Mouse (Mus musculus) brain, embryonic 18.5 days (tissue): ENCODE results near the gene Rrp36.

Experiments
- DNase-seq: peaks from one replicate; pipeline ENCODE4 v3.0.0-alpha.2; 2012; ENCODE audit warnings: low read depth, low spot score

Gene Rrp36

GRCm38 (mm10) chr17:46673850-46674529 lies at the start of gene Rrp36:
Gene Rrp36 (minus strand): TSS chr17:46674352.
- peak; percentile 83 for DNase-seq

DNA sequence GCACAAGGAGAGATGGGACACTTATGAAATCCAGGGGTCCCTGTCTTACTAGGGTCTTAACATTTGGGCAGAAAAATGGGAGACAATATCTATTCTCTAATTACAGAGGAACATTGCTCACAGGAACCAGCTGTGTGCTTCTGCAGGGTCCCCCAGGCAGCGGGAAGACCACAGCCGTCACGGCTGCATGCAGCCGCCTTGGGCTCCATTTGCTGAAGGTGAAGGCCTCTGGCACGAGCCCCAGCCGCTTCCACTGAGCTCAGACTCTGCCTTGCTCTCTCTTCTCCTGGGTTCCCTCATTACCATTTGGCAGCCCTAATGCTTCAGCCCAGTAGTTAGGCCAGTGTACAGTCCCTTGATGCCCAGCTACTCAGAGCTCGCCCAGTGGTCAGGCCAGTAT lies 46.9 kb upstream of the Rrp36 start:
- no peak for DNase-seq

DNA sequence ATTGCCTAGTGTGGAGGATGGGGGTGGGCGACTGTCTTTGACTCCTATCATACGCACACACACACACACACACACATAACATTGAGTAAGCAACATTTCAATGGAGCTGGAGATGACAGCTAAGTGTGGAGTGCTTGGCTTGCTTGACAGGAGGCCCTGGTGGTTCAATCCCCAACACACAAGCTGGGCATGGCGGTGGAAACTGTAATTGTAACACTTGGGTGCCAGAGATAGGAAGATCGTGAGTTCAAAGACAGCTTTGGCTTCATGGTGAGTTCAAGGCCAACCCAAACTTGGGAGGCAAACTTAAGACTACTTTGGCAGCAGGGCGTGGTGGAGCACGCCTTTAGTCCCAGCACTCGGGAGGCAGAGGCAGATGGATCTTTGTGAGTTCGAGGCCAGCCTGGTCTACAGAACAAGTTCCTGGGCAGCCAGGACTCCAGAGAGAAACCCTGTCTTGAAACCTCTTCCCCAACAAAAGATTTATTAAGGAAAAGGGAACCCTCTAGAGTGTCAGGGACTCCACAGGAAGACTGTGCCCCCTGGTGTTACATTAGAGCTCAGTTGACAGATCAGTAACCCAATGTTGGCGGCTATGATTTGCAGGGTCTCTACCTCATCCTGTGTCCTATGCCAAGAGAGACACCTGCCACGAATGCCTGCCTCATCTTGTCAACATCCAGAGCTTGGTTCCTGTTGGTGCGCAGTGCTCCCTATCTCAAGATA lies 40.8 kb upstream of the Rrp36 start:
- no peak for DNase-seq

DNA sequence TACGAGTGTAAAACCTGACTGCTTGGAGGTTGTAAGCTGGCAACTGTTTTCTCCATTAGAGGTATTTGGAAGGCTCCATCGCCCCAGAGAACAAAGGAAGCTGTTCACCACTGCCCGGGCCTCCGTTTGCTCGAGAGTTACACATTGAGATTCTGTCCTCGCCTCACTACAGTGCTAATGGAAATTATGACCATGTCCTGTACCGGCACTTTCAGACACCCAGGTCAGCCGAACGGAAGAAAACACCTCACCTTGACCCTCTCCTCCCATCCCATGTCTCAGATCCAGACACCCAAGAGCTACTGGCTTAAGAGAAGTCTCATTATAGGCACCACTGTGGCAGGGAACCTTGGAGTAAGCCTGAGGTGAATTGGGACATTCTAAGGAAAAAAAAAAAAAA lies 39.7 kb upstream of the Rrp36 start:
- no peak for DNase-seq

DNA sequence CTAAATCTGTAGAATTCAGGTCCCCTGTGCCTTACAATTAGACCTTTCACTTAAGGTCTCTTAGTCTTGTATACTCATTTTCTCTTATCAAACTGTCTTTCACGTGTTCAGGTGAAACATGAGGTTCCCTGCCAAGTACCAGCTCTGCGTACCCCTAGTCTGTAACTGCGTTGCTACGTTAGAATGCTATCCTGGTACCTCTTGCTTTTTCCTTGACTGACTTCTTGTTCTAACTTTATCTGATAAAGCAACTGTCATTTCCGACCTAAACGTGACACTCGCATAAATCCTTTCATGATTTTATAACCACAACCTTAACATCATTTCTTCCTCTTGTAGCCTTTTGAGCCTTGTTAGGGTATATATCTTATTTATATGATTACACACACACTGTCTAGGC lies 38.3 kb upstream of the Rrp36 start:
- DNase-seq: no peak

- DNase-seq: no peak
Observed at GRCm38 (mm10) chr17:46711612-46712271, 37.6 kb upstream of the Rrp36 start.

DNA sequence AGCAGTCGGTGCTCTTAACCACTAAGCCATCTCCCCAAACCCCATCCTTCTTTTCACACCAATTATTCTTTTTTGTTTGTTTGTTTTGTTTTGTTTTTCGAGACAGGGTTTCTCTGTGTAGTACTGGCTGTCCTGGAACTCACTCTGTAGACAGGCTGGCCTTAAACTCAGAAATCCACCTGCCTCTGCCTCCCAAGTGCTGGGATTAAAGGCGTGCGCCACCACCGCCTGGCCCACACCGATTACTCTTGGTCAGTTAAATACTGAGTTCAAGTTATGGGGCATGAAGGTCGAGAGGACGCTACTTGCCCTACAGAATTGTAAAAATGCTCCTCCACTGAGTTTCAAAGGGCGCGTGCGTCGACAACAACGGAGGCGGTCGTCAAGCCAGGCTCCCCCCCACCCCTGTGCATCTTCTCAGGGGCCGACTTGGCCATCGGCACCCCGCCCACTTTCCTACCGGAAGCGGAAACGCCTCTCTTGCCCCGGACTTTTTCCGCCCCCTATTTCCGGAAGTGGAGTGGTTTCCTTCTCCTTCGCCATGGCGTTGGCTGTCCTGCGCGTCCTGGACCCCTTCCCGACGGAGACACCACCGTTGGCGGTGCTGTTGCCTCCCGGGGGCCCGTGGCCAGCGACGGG lies 36.9 kb upstream of the Rrp36 start, which contains the start of gene Pex6:
Gene Pex6, plus strand, starts transcription at position 505 of the 639 bp plus-strand sequence.
- peak; percentile 86 for DNase-seq

GRCm38 (mm10) chr17:46706375-46707089 lies 32.4 kb upstream of the Rrp36 start:
- DNase-seq: no peak

GRCm38 (mm10) chr17:46704887-46705835 lies 31.0 kb upstream of the Rrp36 start, which contains the start of gene Ppp2r5d:
Gene Ppp2r5d (minus strand): TSS chr17:46705111.
- peak; percentile 96 for DNase-seq

GRCm38 (mm10) chr17:46703971-46704886 lies 30.1 kb upstream of the Rrp36 start:
- no peak for DNase-seq

DNA sequence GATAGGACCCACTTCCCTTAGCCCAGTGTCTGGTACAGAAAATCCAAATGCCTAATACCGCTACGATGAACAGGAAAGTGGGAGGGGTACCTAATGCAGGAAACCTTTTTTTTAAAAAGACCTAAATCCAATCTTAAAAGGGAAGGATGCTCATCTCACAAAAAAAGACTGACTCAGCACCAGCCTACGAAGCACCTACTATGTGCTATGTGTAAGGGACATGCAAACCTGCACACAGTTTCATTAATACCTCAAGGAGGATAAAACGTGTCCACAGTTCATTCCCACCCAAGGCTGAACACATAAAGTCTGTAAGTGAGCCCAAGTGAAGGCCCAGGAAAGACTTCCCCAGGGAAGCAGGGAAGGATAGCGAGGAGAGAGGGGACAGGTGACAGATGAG lies 28.4 kb upstream of the Rrp36 start:
- DNase-seq: no peak

- no peak for DNase-seq
Observed at GRCm38 (mm10) chr17:46702100-46702499, 27.9 kb upstream of the Rrp36 start.

DNA sequence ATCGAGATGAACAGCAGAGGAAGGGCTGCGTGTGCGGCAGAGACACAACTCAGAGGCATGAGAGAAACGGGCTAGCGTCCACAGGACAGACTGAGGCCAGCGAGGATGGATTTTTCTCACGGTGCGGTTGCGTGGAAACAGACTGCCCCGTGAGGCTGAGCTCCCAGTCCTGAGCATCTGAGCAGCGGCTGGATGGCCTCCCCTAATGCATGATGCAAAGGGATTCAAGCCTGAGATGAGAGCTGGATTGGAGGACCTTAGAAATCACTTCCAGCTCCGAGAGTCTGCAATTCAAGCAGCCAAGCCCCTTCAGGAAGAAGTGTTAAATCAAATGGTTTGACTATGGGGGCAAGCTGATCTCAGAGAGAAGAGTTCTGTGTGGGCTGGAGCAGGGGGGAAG lies 27.3 kb upstream of the Rrp36 start:
- no peak for DNase-seq

- DNase-seq: no peak
Observed at GRCm38 (mm10) chr17:46699912-46700311, 25.8 kb upstream of the Rrp36 start.

DNA sequence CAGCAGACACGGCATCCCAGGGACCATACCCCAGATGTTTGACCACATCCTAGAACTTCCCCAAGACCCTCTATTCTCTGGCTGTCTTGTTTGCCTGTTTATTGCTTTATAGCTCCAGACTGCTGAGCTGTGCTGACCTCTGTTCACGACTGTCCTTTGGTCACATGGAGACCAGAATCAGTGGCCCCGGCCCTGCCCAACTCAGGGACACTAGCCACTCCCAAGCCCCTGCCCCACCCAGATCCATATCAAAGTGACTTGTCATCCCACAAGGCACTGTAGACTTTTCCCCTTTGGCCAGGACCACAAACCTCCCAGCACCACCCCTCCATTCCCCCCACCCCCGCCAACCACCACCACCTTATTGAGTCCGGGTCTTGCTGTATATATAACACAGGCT lies 25.1 kb upstream of the Rrp36 start:
- no peak for DNase-seq

DNA sequence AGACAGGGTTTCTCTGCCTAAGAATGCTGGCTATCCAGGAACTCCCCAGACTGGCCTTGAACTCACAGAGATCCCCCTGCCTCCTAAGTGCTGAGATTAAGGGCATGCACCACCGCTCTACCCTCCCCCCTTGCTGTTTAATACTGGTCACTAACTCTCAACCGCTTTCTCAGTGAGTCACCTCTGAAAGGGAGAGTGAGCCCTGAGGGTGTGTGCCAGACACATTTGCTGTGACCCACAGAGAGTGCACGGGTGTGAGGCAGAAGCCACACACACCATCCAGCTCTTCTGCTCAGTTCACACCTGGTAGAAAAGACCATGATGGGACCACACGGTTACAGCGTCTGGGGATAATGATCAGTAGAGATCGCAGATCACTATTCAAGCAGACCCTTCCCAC lies 24.4 kb upstream of the Rrp36 start:
- no peak for DNase-seq

GRCm38 (mm10) chr17:46694517-46695063 lies 20.4 kb upstream of the Rrp36 start:
- no peak for DNase-seq

- DNase-seq: no peak
Observed at GRCm38 (mm10) chr17:46691390-46691789, 17.2 kb upstream of the Rrp36 start.

DNA sequence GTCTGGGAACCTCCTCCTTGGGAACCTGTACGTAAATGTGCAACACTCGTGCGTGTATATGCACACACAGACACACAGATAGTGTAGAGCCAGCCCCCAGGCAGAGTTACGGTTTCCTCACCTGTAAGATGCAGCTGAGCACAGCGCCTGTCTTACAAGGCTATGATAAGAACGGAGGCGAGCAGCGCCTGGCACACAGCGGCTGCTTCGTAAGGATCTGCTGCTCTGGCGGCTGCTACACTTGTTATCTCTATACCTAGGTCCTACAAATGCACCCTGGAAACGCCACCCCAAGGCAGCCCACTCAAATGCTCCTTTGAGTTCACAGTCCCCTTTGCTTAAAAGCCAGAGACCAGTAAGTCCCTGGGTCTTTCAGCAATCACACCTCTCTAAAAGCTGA lies 16.5 kb upstream of the Rrp36 start:
- DNase-seq: no peak
